Mouse (Mus musculus) liver, embryonic 14.5 days (tissue): ENCODE measurements at regions not wholly inside any gene's neighbourhood (a gene's known extent, or its start where the extent isn't known, plus 50 kb on each side); places are given as distances from the start of the nearest gene placed in this dataset.

ENCODE experiments used
- ATAC-seq: fragments of 200-750 bp; cut with Nextera tagmentation; 2 replicates; pipeline ENCODE4 v1.8.0; 2017; ENCODE audit warnings: moderate number of reproducible peaks, mild to moderate bottlenecking, moderate library complexity; ENCODE audit not compliant: insufficient read depth
- DNase-seq, 3 experiments: peaks; one replicate each; pipeline ENCODE4 v3.0.0-alpha.2; 2012 to 2013; ENCODE audit warnings: low read depth in 3 of 3, low spot score in 3 of 3
- H3K27ac ChIP-seq: fragments of 300-500 bp; sonication (generic); 2 replicates; pipeline ENCODE4 v1.5.1; 2014; ENCODE audit warnings: moderate library complexity, mild to moderate bottlenecking, control low read depth, inconsistent platforms
- H3K27me3 ChIP-seq: fragments of 300-500 bp; sonication (generic); 2 replicates; pipeline ENCODE4 v1.6.1; 2014; ENCODE audit warnings: mild to moderate bottlenecking, low read length, moderate library complexity; ENCODE audit not compliant: control insufficient read depth, insufficient read depth
- H3K36me3 ChIP-seq: fragments of 300-500 bp; sonication (generic); replicated peaks from 2 replicates; pipeline ENCODE4 v1.6.1; 2014; ENCODE audit warnings: low read depth; ENCODE audit not compliant: control insufficient read depth, insufficient read depth
- H3K4me1 ChIP-seq, 2 experiments: fragments of 200-500 bp in 1 of 2; fragments of 300-500 bp in 1 of 2; sonication (generic) in 1 of 2; replicated peaks; 2 replicates each; pipeline ENCODE4 v1.6.1; 2012 to 2014; ENCODE audit warnings: antibody characterized with exemption in 1 of 2, inconsistent platforms in 1 of 2, low read length in 1 of 2; ENCODE audit not compliant: control insufficient read depth in 2 of 2, insufficient read depth in 2 of 2
- H3K4me2 ChIP-seq: fragments of 300-500 bp; sonication (generic); 2 replicates; pipeline ENCODE4 v1.6.1; 2014; ENCODE audit warnings: low read depth, mild to moderate bottlenecking, control low read depth, moderate library complexity
- H3K4me3 ChIP-seq, 2 experiments: fragments of 200-500 bp in 1 of 2; fragments of 300-500 bp in 1 of 2; sonication (generic) in 1 of 2; 2 replicates each; pipeline ENCODE4 v1.5.1; 2012 to 2014; ENCODE audit warnings: low read depth in 2 of 2, low read length in 2 of 2, mild to moderate bottlenecking in 2 of 2, control low read depth in 1 of 2, inconsistent platforms in 1 of 2, moderate library complexity in 1 of 2; ENCODE audit not compliant: insufficient read depth in 1 of 2
- H3K9ac ChIP-seq: fragments of 300-500 bp; sonication (generic); replicated peaks from 2 replicates; pipeline ENCODE4 v1.6.1; 2014; ENCODE audit warnings: mild to moderate bottlenecking, control low read depth, moderate library complexity
- H3K9me3 ChIP-seq: fragments of 300-500 bp; sonication (generic); 2 replicates; pipeline ENCODE4 v1.6.1; 2016; ENCODE audit warnings: low read length, mixed read lengths; ENCODE audit not compliant: control insufficient read depth
- CTCF ChIP-seq: IDR thresholded peaks from 2 replicates; pipeline ENCODE4 v1.5.1; 2016; ENCODE audit warnings: antibody characterized with exemption, low read depth, control low read depth
- EP300 ChIP-seq: IDR thresholded peaks from 2 replicates; pipeline ENCODE4 v1.6.1; 2016; ENCODE audit warnings: antibody characterized with exemption, low read depth
- WGBS: fragments of 180-500 bp; shearing (Covaris S2); extraction: QIAGEN DNeasy Blood & Tissue Kit; methylation state at CpG from one replicate; pipeline ENCODE4 v1.1.7; 2014; ENCODE audit not compliant: insufficient replicate concordance; 5-methylcytosine and 5-hydroxymethylcytosine counted together

DNA sequence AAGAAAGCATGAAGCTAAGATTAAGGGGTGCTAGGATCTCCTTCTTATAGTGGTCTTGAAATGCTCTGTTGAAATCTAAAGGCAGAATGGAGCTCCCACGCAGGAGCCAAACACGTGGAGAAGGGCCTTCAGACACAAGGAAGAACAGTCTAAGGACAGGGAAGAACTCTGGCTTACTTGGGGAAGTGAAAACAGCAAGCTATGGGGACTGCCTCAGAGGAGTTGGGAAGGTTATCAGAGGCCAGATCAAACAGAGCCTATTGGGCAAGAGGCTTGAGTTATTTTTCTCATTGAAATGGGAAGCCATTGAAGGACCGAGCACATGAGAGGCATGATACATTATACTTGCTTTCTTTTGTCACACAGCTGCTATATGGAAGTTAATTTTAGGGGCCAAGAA lies 181.9 kb downstream of the Gm826 start:
- Histone ChIP-seq H3K4me1 (no peaks in the 10 kb centered on the region), H3K9ac (no peak overlapping the region), H3K27ac (no peak overlapping the region), H3K4me3 (no peak overlapping the region), H3K36me3 (no peaks in the 10 kb centered on the region), H3K4me2 (no peak overlapping the region), H3K9me3 (no peaks in the 10 kb centered on the region), H3K27me3 (no peaks in the 10 kb centered on the region)
- no peak for DNase-seq
- WGBS = 45% methylated on average over 3 of the region's 3 CpGs
- ATAC-seq = no peak
- TF ChIP-seq EP300 (no peak), CTCF (no peak)

DNA sequence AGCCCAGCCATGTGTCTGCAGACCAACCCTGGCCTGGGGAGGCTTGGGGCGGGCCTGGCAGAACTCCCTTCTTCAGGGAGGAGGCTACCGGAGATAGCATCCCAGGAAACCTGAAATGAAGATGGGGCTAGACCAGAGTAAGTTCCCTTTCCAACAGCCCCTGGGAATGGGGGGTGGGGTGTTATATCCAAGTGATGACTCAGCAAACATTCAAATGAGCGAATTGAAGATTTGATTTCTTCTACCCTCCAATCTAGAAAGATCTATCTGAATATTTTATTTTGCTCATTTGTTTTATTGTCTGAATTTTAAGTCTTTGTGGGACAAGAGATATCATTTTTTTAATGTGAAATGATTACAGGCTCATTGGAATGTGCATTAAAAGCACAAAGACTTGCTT lies 185.0 kb downstream of the Gm826 start:
- H3K36me3 ChIP-seq = no peaks in the 10 kb centered on the region
- H3K4me2 ChIP-seq = no peak overlapping the region
- no peak overlapping the region for H3K4me3 ChIP-seq
- no peak overlapping the region for H3K9ac ChIP-seq
- no peaks in the 10 kb centered on the region for H3K27me3 ChIP-seq
- 63% methylated on average over 3 of the region's 3 CpGs for WGBS
- no peak overlapping the region for H3K27ac ChIP-seq
- no peaks in the 10 kb centered on the region for H3K9me3 ChIP-seq
- TF ChIP-seq CTCF (no peak), EP300 (no peak)
- DNase-seq (no peak), ATAC-seq (no peak)
- H3K4me1 ChIP-seq = no peaks in the 10 kb centered on the region

DNA sequence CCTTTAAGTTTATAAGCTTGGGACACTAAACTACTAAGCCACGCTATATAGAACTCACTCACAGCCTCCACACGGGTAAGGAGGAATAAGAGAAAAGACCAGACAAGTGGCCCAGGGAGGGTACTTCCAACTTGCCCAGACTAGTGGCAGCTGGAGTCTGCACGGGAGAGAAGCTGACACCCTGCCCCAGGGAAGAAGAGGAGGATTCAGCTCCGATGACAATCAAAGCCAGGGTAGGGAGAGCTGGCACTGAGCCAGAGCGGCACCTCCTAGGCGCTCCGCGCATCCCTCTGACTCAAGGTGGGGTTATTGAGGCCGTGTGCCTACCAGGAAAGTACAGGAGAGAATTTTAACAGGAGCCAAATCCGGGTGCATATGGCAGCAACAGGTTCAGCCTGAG lies 185.4 kb downstream of the Gm826 start:
- H3K4me3 ChIP-seq = no peak overlapping the region
- ATAC-seq (no peak), DNase-seq (no peak)
- no peak overlapping the region for H3K9ac ChIP-seq
- H3K27me3 ChIP-seq = no peaks in the 10 kb centered on the region
- H3K27ac ChIP-seq = no peak overlapping the region
- no peaks in the 10 kb centered on the region for H3K9me3 ChIP-seq
- no peaks in the 10 kb centered on the region for H3K4me1 ChIP-seq
- no peaks in the 10 kb centered on the region for H3K36me3 ChIP-seq
- H3K4me2 ChIP-seq = no peak overlapping the region
- WGBS = 66% methylated on average over 10 of the region's 10 CpGs
- TF ChIP-seq CTCF (no peak), EP300 (no peak)

DNA sequence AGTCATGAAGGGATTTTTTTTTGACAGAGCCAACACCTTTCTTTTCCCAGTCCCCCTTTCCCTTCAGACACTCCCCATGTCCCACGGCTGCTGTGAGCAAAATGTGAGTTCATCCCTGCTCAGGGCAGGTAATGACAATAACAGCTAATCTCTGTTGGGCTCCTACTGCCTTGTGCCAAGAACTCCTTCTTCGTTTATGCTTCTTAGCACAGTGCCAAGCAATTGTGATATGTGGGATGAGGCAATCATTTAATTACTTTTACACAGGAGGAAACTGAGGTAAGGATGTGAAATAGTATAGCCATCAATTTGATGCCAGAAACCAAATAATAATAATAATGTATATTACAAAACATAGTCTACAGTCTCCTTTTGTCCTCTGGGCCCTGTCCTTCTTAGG lies 185.9 kb downstream of the Gm826 start:
- H3K4me3 ChIP-seq = no peak overlapping the region
- WGBS = 52% methylated on average over 2 of the region's 2 CpGs
- DNase-seq (no peak), ATAC-seq (no peak)
- TF ChIP-seq EP300 (no peak), CTCF (no peak)
- no peak overlapping the region for H3K4me2 ChIP-seq
- H3K9me3 ChIP-seq = no peaks in the 10 kb centered on the region
- no peaks in the 10 kb centered on the region for H3K27me3 ChIP-seq
- no peaks in the 10 kb centered on the region for H3K36me3 ChIP-seq
- H3K4me1 ChIP-seq = no peaks in the 10 kb centered on the region
- H3K9ac ChIP-seq = no peak overlapping the region
- no peak overlapping the region for H3K27ac ChIP-seq

DNA sequence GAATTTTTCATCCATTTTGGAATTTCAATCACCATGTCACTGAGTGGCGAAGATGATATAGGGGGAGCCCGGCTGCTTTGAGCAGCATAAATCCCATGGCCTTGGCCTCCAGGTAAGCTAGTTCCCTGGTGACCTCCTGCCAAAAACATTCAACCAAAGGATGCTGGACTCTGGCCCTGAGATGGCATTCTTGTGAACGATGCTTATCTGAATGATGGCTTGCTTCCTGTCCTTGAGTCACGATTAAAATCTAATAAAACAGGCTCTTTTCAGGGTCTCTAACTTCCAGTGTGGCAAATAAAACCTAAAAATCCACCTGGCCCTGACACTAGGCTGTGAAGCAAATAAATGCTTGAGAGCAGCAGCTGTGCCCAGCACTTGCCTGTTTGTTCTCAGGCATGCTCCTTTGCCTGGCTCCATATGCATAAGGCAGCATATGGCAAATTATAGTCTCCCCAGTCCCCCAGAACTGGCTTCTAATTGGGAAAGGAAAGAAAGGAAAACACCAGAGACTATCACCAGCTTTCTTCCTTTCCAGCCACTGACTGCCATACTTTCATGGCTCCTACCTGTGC lies 193.7 kb downstream of the Gm826 start:
- Histone ChIP-seq H3K9me3 (no peaks in the 10 kb centered on the region), H3K27ac (no peak overlapping the region), H3K4me2 (no peak overlapping the region), H3K27me3 (no peaks in the 10 kb centered on the region), H3K36me3 (no peaks in the 10 kb centered on the region), H3K9ac (no peak overlapping the region), H3K4me1 (no peaks in the 10 kb centered on the region), H3K4me3 (no peak overlapping the region)
- WGBS = 51% methylated on average over 4 of the region's 4 CpGs
- DNase-seq (no peak), ATAC-seq (no peak)
- TF ChIP-seq CTCF (no peak), EP300 (no peak)
